Mouse (Mus musculus): ENCODE measurements around the gene Cmtm1. TPM values are rescaled to one million over a fixed set of nuclear protein-coding genes. Genes with fewer than 3 reads are reported as not detected.

The Cmtm1 gene
- total and polyA plus RNA-seq, 3 experiments: not detected

GRCm38 (mm10) chr8:104247054-104247907, 62.7 kb downstream of the Cmtm1 start:
- peaks cover 10 to 37% of the 10 kb centered on the region in 2 experiments for H3K4me1 ChIP-seq (ENCODE audit: control insufficient read depth in 1 of 2, insufficient read depth in 2 of 2, low read length in 2 of 2)
- DNase-seq (ENCODE audit: low read depth, low spot score): peak; percentile 78

GRCm38 (mm10) chr8:104246621-104247020, 63.3 kb downstream of the Cmtm1 start:
- H3K4me1 ChIP-seq (ENCODE audit: control insufficient read depth in 1 of 2, insufficient read depth in 2 of 2, low read length in 2 of 2): peaks cover 10 to 40% of the 10 kb centered on the region in 2 experiments
- no peak overlapping the region; the same call in 1 of the 2 replicates for H3K9ac ChIP-seq (ENCODE audit: control insufficient read depth, low read depth, low read length, poor library complexity, severe bottlenecking)
- no peak for DNase-seq (ENCODE audit: low read depth, low spot score)
- TF ChIP-seq RAD21 (IDR thresholded peaks at IDR 0.05; ENCODE audit: low read depth, low read length) (no peak), MAZ (IDR thresholded peaks at IDR 0.05; ENCODE audit: low read depth, low read length) (no peak), ZMIZ1 (IDR thresholded peaks at IDR 0.05; ENCODE audit: low read depth, low read length) (no peak), ZNF384 (IDR thresholded peaks at IDR 0.05; ENCODE audit: low read depth, low read length) (no peak), MYB (IDR thresholded peaks at IDR 0.05; ENCODE audit: low read depth, low read length) (no peak)
- no peaks in the 10 kb centered on the region for H3K27me3 ChIP-seq (ENCODE audit: control insufficient read depth in 1 of 2, insufficient read depth in 2 of 2, low read length in 2 of 2)
- H3K4me3 ChIP-seq (ENCODE audit: control insufficient read depth in 1 of 2, insufficient read depth in 1 of 2, low read depth in 2 of 2, low read length in 2 of 2): no peak overlapping the region
- peaks cover 7% of the 10 kb centered on the region for H3K79me2 ChIP-seq (ENCODE audit: control insufficient read depth, insufficient read depth, low read length, poor library complexity)
- peaks cover 0 to 20% of the 10 kb centered on the region in 2 experiments; a peak in 2 of 4 replicates for H3K36me3 ChIP-seq (ENCODE audit: control insufficient read depth in 1 of 2, insufficient read depth in 2 of 2, low read length in 2 of 2)
- H3K9me3 ChIP-seq (replicated peaks; ENCODE audit: insufficient read depth, low read length): no peaks in the 10 kb centered on the region
- peak overlapping the region; percentile 74 for H3K27ac ChIP-seq (ENCODE audit: control insufficient read depth, low read depth, low read length)

More at GRCm38 (mm10) chr8:104247054-104247907, 62.7 kb downstream of the Cmtm1 start:
- Histone ChIP-seq H3K4me3 (ENCODE audit: control insufficient read depth in 1 of 2, insufficient read depth in 1 of 2, low read depth in 2 of 2, low read length in 2 of 2) (peak overlapping the region; percentile 90 to 94), H3K9ac (ENCODE audit: control insufficient read depth, low read depth, low read length, poor library complexity, severe bottlenecking) (peak overlapping the region; percentile 91), H3K79me2 (ENCODE audit: control insufficient read depth, insufficient read depth, low read length, poor library complexity) (peaks cover 7% of the 10 kb centered on the region), H3K36me3 (ENCODE audit: control insufficient read depth in 1 of 2, insufficient read depth in 2 of 2, low read length in 2 of 2) (peaks cover 0 to 18% of the 10 kb centered on the region in 2 experiments; a peak in 2 of 4 replicates), H3K9me3 (replicated peaks; ENCODE audit: insufficient read depth, low read length) (no peaks in the 10 kb centered on the region), H3K27me3 (ENCODE audit: control insufficient read depth in 1 of 2, insufficient read depth in 2 of 2, low read length in 2 of 2) (no peaks in the 10 kb centered on the region), H3K27ac (ENCODE audit: control insufficient read depth, low read depth, low read length) (peak overlapping the region; percentile 74)
- TF ChIP-seq MXI1 (IDR thresholded peaks at IDR 0.05; ENCODE audit: low read depth, low read length): peak; percentile 0; the same call in 1 of the 2 replicates
- peak in 1 of 2 experiments; percentile 32; a peak in 1 of 4 replicates for TF ChIP-seq EP300 (IDR thresholded peaks at IDR 0.05; ENCODE audit: low read depth in 1 of 2, low read length in 2 of 2)
- peak; percentile 13 for TF ChIP-seq SIN3A (IDR thresholded peaks at IDR 0.05; ENCODE audit: low read length)
- peak; percentile 87 for TF ChIP-seq ZNF384 (IDR thresholded peaks at IDR 0.05; ENCODE audit: low read depth, low read length)
- TF ChIP-seq MYC (IDR thresholded peaks at IDR 0.05; ENCODE audit: low read depth, low read length): 0 out of 2 replicates have a peak, but pooled peaks have one; percentile 28
- no peak for TF ChIP-seq POLR2AphosphoS2 (IDR thresholded peaks at IDR 0.05; ENCODE audit: low read length)
- peak; percentile 7; the same call in 1 of the 2 replicates for TF ChIP-seq TCF12 (IDR thresholded peaks at IDR 0.05; ENCODE audit: low read depth, low read length)
- TF ChIP-seq MAX (IDR thresholded peaks at IDR 0.05; ENCODE audit: low read length): peak; percentile 26; the same call in 1 of the 2 replicates
- peak; percentile 92; the same call in 1 of the 2 replicates for TF ChIP-seq CHD1 (IDR thresholded peaks at IDR 0.05; ENCODE audit: low read depth, low read length)
- no peak for TF ChIP-seq MAZ (IDR thresholded peaks at IDR 0.05; ENCODE audit: low read depth, low read length)
- TF ChIP-seq HCFC1 (IDR thresholded peaks at IDR 0.05; ENCODE audit: low read depth, low read length): no peak
- TF ChIP-seq ETS1 (IDR thresholded peaks at IDR 0.05; ENCODE audit: low read depth, low read length): no peak
- TF ChIP-seq GATA1 (IDR thresholded peaks at IDR 0.05; ENCODE audit: low read depth, low read length): peak; percentile 50; the same call in 1 of the 2 replicates
- TF ChIP-seq POLR2A (IDR thresholded peaks at IDR 0.05; ENCODE audit: control insufficient read depth in 1 of 2, insufficient read depth in 1 of 2, low read depth in 1 of 2, low read length in 2 of 2, poor library complexity in 1 of 2): peak; percentile 40 to 41; a peak in 1 of 4 replicates

Other genes with a start within 250 kb of the Cmtm1 start
- gene Cdh5, start 208.5 kb downstream of the Cmtm1 start, total RNA-seq (2012; rRNA removed): not detected in 2 replicates
- not detected for gene Cdh5, start 208.5 kb downstream of the Cmtm1 start, polyA plus RNA-seq (2012; ENCODE audit: insufficient read depth in 1 of 2, insufficient read length in 2 of 2, low read depth in 1 of 2, low replicate concordance in 2 of 2, missing spikeins in 1 of 2)
- not detected in 2 replicates for gene Bean1, start 139.7 kb downstream of the Cmtm1 start, total RNA-seq (2012; rRNA removed)
- not detected for gene Bean1, start 139.7 kb downstream of the Cmtm1 start, polyA plus RNA-seq (2012; ENCODE audit: insufficient read depth in 1 of 2, insufficient read length in 2 of 2, low read depth in 1 of 2, low replicate concordance in 2 of 2, missing spikeins in 1 of 2)
- gene Tk2, start 61.6 kb downstream of the Cmtm1 start, total RNA-seq (2012; rRNA removed): 17.6 and 18.6 TPM in 2 replicates
- 10 to 100 TPM in 1 of 2 experiments, not detected in 1; 26.8 TPM for gene Tk2, start 61.6 kb downstream of the Cmtm1 start, polyA plus RNA-seq (2012; ENCODE audit: insufficient read depth in 1 of 2, insufficient read length in 2 of 2, low read depth in 1 of 2, low replicate concordance in 2 of 2, missing spikeins in 1 of 2)
- 26.9 and 30.1 TPM in 2 replicates for gene Cklf, start 59.3 kb downstream of the Cmtm1 start, total RNA-seq (2012; rRNA removed)
- gene Cklf, start 59.3 kb downstream of the Cmtm1 start, polyA plus RNA-seq (2012; ENCODE audit: insufficient read depth in 1 of 2, insufficient read length in 2 of 2, low read depth in 1 of 2, low replicate concordance in 2 of 2, missing spikeins in 1 of 2): 10 to 100 TPM in 1 of 2 experiments, not detected in 1; 27.1 TPM
- not detected in 2 replicates for gene Cmtm2a, start 17.0 kb downstream of the Cmtm1 start, total RNA-seq (2012; rRNA removed)
- not detected for gene Cmtm2a, start 17.0 kb downstream of the Cmtm1 start, polyA plus RNA-seq (2012; ENCODE audit: insufficient read depth in 1 of 2, insufficient read length in 2 of 2, low read depth in 1 of 2, low replicate concordance in 2 of 2, missing spikeins in 1 of 2)
- gene Gm45711, start 64 bp downstream of the Cmtm1 start, total RNA-seq (2012; rRNA removed): not detected in 2 replicates
- not detected for gene Gm45711, start 64 bp downstream of the Cmtm1 start, polyA plus RNA-seq (2012; ENCODE audit: insufficient read depth in 1 of 2, insufficient read length in 2 of 2, low read depth in 1 of 2, low replicate concordance in 2 of 2, missing spikeins in 1 of 2)
- gene Gm11020, start 11.4 kb upstream of the Cmtm1 start, total RNA-seq (2012; rRNA removed): not detected in 2 replicates
- not detected for gene Gm11020, start 11.4 kb upstream of the Cmtm1 start, polyA plus RNA-seq (2012; ENCODE audit: insufficient read depth in 1 of 2, insufficient read length in 2 of 2, low read depth in 1 of 2, low replicate concordance in 2 of 2, missing spikeins in 1 of 2)
- gene Cmtm2b, start 12.1 kb upstream of the Cmtm1 start, total RNA-seq (2012; rRNA removed): not detected in 2 replicates
- not detected for gene Cmtm2b, start 12.1 kb upstream of the Cmtm1 start, polyA plus RNA-seq (2012; ENCODE audit: insufficient read depth in 1 of 2, insufficient read length in 2 of 2, low read depth in 1 of 2, low replicate concordance in 2 of 2, missing spikeins in 1 of 2)
- gene Cmtm3, start 29.3 kb upstream of the Cmtm1 start, total RNA-seq (2012; rRNA removed): 13.2 and 17.9 TPM in 2 replicates
- gene Cmtm3, start 29.3 kb upstream of the Cmtm1 start, polyA plus RNA-seq (2012; ENCODE audit: insufficient read depth in 1 of 2, insufficient read length in 2 of 2, low read depth in 1 of 2, low replicate concordance in 2 of 2, missing spikeins in 1 of 2): 10 to 100 TPM in 1 of 2 experiments, not detected in 1; 56.3 TPM
- gene Cmtm4, start 85.7 kb upstream of the Cmtm1 start, total RNA-seq (2012; rRNA removed): 6.4 and 6.5 TPM in 2 replicates
- gene Cmtm4, start 85.7 kb upstream of the Cmtm1 start, polyA plus RNA-seq (2012; ENCODE audit: insufficient read depth in 1 of 2, insufficient read length in 2 of 2, low read depth in 1 of 2, low replicate concordance in 2 of 2, missing spikeins in 1 of 2): 10 to 100 TPM; 12.0 to 31.1 TPM
- 19.3 and 22.4 TPM in 2 replicates for gene Dync1li2, start 132.9 kb upstream of the Cmtm1 start, total RNA-seq (2012; rRNA removed)
- 10 to 100 TPM in 1 of 2 experiments, not detected in 1; 23.8 TPM for gene Dync1li2, start 132.9 kb upstream of the Cmtm1 start, polyA plus RNA-seq (2012; ENCODE audit: insufficient read depth in 1 of 2, insufficient read length in 2 of 2, low read depth in 1 of 2, low replicate concordance in 2 of 2, missing spikeins in 1 of 2)
- gene Terb1, start 199.8 kb upstream of the Cmtm1 start, total RNA-seq (2012; rRNA removed): not detected in 2 replicates
- gene Terb1, start 199.8 kb upstream of the Cmtm1 start, polyA plus RNA-seq (2012; ENCODE audit: insufficient read depth in 1 of 2, insufficient read length in 2 of 2, low read depth in 1 of 2, low replicate concordance in 2 of 2, missing spikeins in 1 of 2): not detected
- gene Nae1, start 224.5 kb upstream of the Cmtm1 start, total RNA-seq (2012; rRNA removed): 41.9 and 49.7 TPM in 2 replicates
- gene Nae1, start 224.5 kb upstream of the Cmtm1 start, polyA plus RNA-seq (2012; ENCODE audit: insufficient read depth in 1 of 2, insufficient read length in 2 of 2, low read depth in 1 of 2, low replicate concordance in 2 of 2, missing spikeins in 1 of 2): 10 to 100 TPM in 1 of 2 experiments, not detected in 1; 39.2 TPM
- 2.9 and 3.1 TPM in 2 replicates for gene Car7, start 224.5 kb upstream of the Cmtm1 start, total RNA-seq (2012; rRNA removed)
- gene Car7, start 224.5 kb upstream of the Cmtm1 start, polyA plus RNA-seq (2012; ENCODE audit: insufficient read depth in 1 of 2, insufficient read length in 2 of 2, low read depth in 1 of 2, low replicate concordance in 2 of 2, missing spikeins in 1 of 2): 1 to 10 TPM in 1 of 2 experiments, not detected in 1; 2.4 TPM

Measured in MEL (cell line).